Mouse (Mus musculus) liver, embryonic 14.5 days (tissue): ENCODE measurements around the gene Msl2. TPM values are rescaled to one million over a fixed set of nuclear protein-coding genes. Genes with fewer than 3 reads are reported as not detected.
A peak's percentile ranks its signal among the peaks of the same experiment; 100 is the strongest.

Experiments
- ATAC-seq: fragments of 200-750 bp; cut with Nextera tagmentation; 2 replicates; pipeline ENCODE4 v1.8.0; 2017; ENCODE audit warnings: moderate number of reproducible peaks, mild to moderate bottlenecking, moderate library complexity; ENCODE audit not compliant: insufficient read depth
- DNase-seq, 3 experiments: peaks; one replicate each; pipeline ENCODE4 v3.0.0-alpha.2; 2012 to 2013; ENCODE audit warnings: low read depth in 3 of 3, low spot score in 3 of 3
- H3K27ac ChIP-seq: fragments of 300-500 bp; sonication (generic); 2 replicates; pipeline ENCODE4 v1.5.1; 2014; ENCODE audit warnings: moderate library complexity, mild to moderate bottlenecking, control low read depth, inconsistent platforms
- H3K27me3 ChIP-seq: fragments of 300-500 bp; sonication (generic); 2 replicates; pipeline ENCODE4 v1.6.1; 2014; ENCODE audit warnings: mild to moderate bottlenecking, low read length, moderate library complexity; ENCODE audit not compliant: control insufficient read depth, insufficient read depth
- H3K36me3 ChIP-seq: fragments of 300-500 bp; sonication (generic); replicated peaks from 2 replicates; pipeline ENCODE4 v1.6.1; 2014; ENCODE audit warnings: low read depth; ENCODE audit not compliant: control insufficient read depth, insufficient read depth
- H3K4me1 ChIP-seq, 2 experiments: fragments of 200-500 bp in 1 of 2; fragments of 300-500 bp in 1 of 2; sonication (generic) in 1 of 2; replicated peaks; 2 replicates each; pipeline ENCODE4 v1.6.1; 2012 to 2014; ENCODE audit warnings: antibody characterized with exemption in 1 of 2, inconsistent platforms in 1 of 2, low read length in 1 of 2; ENCODE audit not compliant: control insufficient read depth in 2 of 2, insufficient read depth in 2 of 2
- H3K4me2 ChIP-seq: fragments of 300-500 bp; sonication (generic); 2 replicates; pipeline ENCODE4 v1.6.1; 2014; ENCODE audit warnings: low read depth, mild to moderate bottlenecking, control low read depth, moderate library complexity
- H3K4me3 ChIP-seq, 2 experiments: fragments of 200-500 bp in 1 of 2; fragments of 300-500 bp in 1 of 2; sonication (generic) in 1 of 2; 2 replicates each; pipeline ENCODE4 v1.5.1; 2012 to 2014; ENCODE audit warnings: low read depth in 2 of 2, low read length in 2 of 2, mild to moderate bottlenecking in 2 of 2, control low read depth in 1 of 2, inconsistent platforms in 1 of 2, moderate library complexity in 1 of 2; ENCODE audit not compliant: insufficient read depth in 1 of 2
- H3K9ac ChIP-seq: fragments of 300-500 bp; sonication (generic); replicated peaks from 2 replicates; pipeline ENCODE4 v1.6.1; 2014; ENCODE audit warnings: mild to moderate bottlenecking, control low read depth, moderate library complexity
- H3K9me3 ChIP-seq: fragments of 300-500 bp; sonication (generic); 2 replicates; pipeline ENCODE4 v1.6.1; 2016; ENCODE audit warnings: low read length, mixed read lengths; ENCODE audit not compliant: control insufficient read depth
- CTCF ChIP-seq: IDR thresholded peaks from 2 replicates; pipeline ENCODE4 v1.5.1; 2016; ENCODE audit warnings: antibody characterized with exemption, low read depth, control low read depth
- EP300 ChIP-seq: IDR thresholded peaks from 2 replicates; pipeline ENCODE4 v1.6.1; 2016; ENCODE audit warnings: antibody characterized with exemption, low read depth
- WGBS: fragments of 180-500 bp; shearing (Covaris S2); extraction: QIAGEN DNeasy Blood & Tissue Kit; methylation state at CpG from one replicate; pipeline ENCODE4 v1.1.7; 2014; ENCODE audit not compliant: insufficient replicate concordance; 5-methylcytosine and 5-hydroxymethylcytosine counted together
- polyA plus RNA-seq, 2 experiments: library from polyadenylated mRNA; depleted of rRNA in 1 of 2; stranded (reverse) in 1 of 2; unstranded in 1 of 2; fragments of >200 nt; fragmentation: Nextera tagmentation in 1 of 2; extraction: Ambion mirVana in 1 of 2; gene quantifications; 2 replicates each; pipeline versions ENCODE4 v1.2.1 to v1.2.3; 2012 to 2014

Gene Msl2
- polyA plus RNA-seq, 2 experiments = 2.3 to 9.4 TPM

- Histone ChIP-seq H3K27me3 (no peaks in the 10 kb centered on the region), H3K36me3 (no peaks in the 10 kb centered on the region), H3K9ac (no peak overlapping the region), H3K27ac (no peak overlapping the region), H3K4me1 (no peaks in the 10 kb centered on the region), H3K4me3 (no peak overlapping the region), H3K4me2 (no peak overlapping the region), H3K9me3 (no peaks in the 10 kb centered on the region)
- 73% methylated on average over 6 of the region's 6 CpGs for WGBS
- ATAC-seq (no peak), DNase-seq (no peak)
- no peak for TF ChIP-seq EP300
Measured at GRCm38 (mm10) chr9:101062253-101062780, 11.6 kb upstream of the Msl2 start.

- Histone ChIP-seq H3K4me2 (no peak overlapping the region), H3K9ac (no peak overlapping the region), H3K27ac (no peak overlapping the region), H3K36me3 (no peaks in the 10 kb centered on the region), H3K9me3 (no peaks in the 10 kb centered on the region), H3K4me3 (no peak overlapping the region), H3K27me3 (no peaks in the 10 kb centered on the region), H3K4me1 (no peaks in the 10 kb centered on the region)
- 74% methylated on average over 3 of the region's 3 CpGs for WGBS
- DNase-seq (no peak), ATAC-seq (no peak)
- no peak for TF ChIP-seq EP300
- TF ChIP-seq CTCF = no peak
Measured at GRCm38 (mm10) chr9:101065076-101065602, 8.8 kb upstream of the Msl2 start.

GRCm38 (mm10) chr9:101069781-101070180 is 4.1 kb upstream of the Msl2 start:
- Histone ChIP-seq H3K27ac (no peak overlapping the region), H3K4me1 (no peaks in the 10 kb centered on the region; a peak in 2 of 4 replicates), H3K9ac (no peak overlapping the region), H3K4me2 (no peak overlapping the region), H3K36me3 (no peaks in the 10 kb centered on the region), H3K9me3 (no peaks in the 10 kb centered on the region), H3K27me3 (no peaks in the 10 kb centered on the region), H3K4me3 (no peak overlapping the region)
- TF ChIP-seq CTCF (peak; percentile 46), EP300 (no peak)
- ATAC-seq (no peak), DNase-seq (no peak)
- WGBS = 81% methylated on average over 3 of the region's 3 CpGs

- DNase-seq = no peak
- Histone ChIP-seq H3K4me2 (peak overlapping the region; percentile 86), H3K9ac (peak overlapping the region; percentile 73; the same call in 1 of the 2 replicates), H3K27me3 (no peaks in the 10 kb centered on the region), H3K36me3 (peaks cover 3% of the 10 kb centered on the region; the same call in 1 of the 2 replicates), H3K27ac (no peak overlapping the region), H3K9me3 (no peaks in the 10 kb centered on the region), H3K4me1 (peaks cover 2 to 3% of the 10 kb centered on the region in 2 experiments; a peak in 3 of 4 replicates), H3K4me3 (peak overlapping the region in 1 of 2 experiments; percentile 89; a peak in 1 of 4 replicates)
- no peak for ATAC-seq
- WGBS = 26% methylated on average over 5 of the region's 5 CpGs
- no peak for TF ChIP-seq EP300
- TF ChIP-seq CTCF = no peak
Measured at GRCm38 (mm10) chr9:101072506-101072905, 1.4 kb upstream of the Msl2 start.

GRCm38 (mm10) chr9:101073041-101073986 is 587 bp upstream of the Msl2 start:
- H3K4me3 ChIP-seq = peak overlapping the region; percentile 89 to 98
- H3K27me3 ChIP-seq = no peaks in the 10 kb centered on the region
- peak; percentile 87 for ATAC-seq
- TF ChIP-seq CTCF (no peak), EP300 (peak; percentile 12; the same call in 1 of the 2 replicates)
- peaks cover 3% of the 10 kb centered on the region; the same call in 1 of the 2 replicates for H3K36me3 ChIP-seq
- H3K9me3 ChIP-seq = no peaks in the 10 kb centered on the region
- DNase-seq = peak; percentile 92 to 94 (median 93)
- peaks cover 5 to 6% of the 10 kb centered on the region in 2 experiments for H3K4me1 ChIP-seq
- WGBS = under 1% methylated on average over 60 of the region's 65 CpGs
- peak overlapping the region; percentile 79 for H3K27ac ChIP-seq
- H3K4me2 ChIP-seq = peak overlapping the region; percentile 86
- peak overlapping the region; percentile 89 for H3K9ac ChIP-seq
